In the genomic region with DNA sequence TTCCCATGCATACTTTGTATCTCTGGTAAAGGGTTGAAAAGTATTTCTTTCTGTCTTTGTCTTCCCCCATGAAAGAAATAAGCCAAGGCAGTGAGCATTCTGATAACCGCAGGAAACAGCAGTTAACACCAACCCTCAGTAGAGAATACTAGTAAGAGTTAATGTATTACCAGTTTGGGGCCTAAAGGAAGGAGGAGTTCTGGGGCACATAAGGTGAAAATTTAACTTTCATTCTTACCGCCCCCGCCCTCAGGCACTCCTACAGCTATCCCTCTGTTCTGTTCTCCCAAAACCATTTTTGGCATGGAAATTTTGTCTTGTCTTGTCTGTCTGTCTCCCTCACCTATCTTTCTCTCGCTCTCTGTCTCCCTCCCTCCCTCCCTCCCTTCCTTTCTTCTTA, we compare ENCODE assay signal across 23 mouse cellular contexts. TPM values are rescaled to one million over a fixed set of nuclear protein-coding genes. Genes with fewer than 3 reads are reported as not detected.
DNase-seq lines count a peak whose midpoint lies in the region; ATAC-seq and TF ChIP-seq lines count a peak whose summit lies in the region.
"Had no signal": no experiment of that assay in that cellular context is flagged by ENCODE, and none has a peak within 500 bp of the region (broad histone marks: within the 10 kb centered on the region; RNA-seq: fewer than 3 reads in every experiment).

No protein-coding gene starts in this region.

- H3K9ac ChIP-seq in intestine, embryonic 15.5 days, result no peak overlapping the region
- H3K9ac ChIP-seq in intestine, postnatal 0 days (ENCODE audit: low read depth, low read length), result no peak overlapping the region
- no peak overlapping the region for H3K9ac ChIP-seq in kidney, embryonic 16.5 days (replicated peaks; ENCODE audit: low read length)
- no peak overlapping the region for H3K9ac ChIP-seq in intestine, embryonic 16.5 days (ENCODE audit: low read depth, low read length)
- H3K9ac ChIP-seq: embryonic facial prominence, embryonic 15.5 days; hindbrain, embryonic 13.5 days had no signal

- DNase-seq in kidney, adult 18-20 months, result no peak
- DNase-seq in layer of hippocampus, postnatal 36 days, result no peak
- no peak for DNase-seq in heart, adult 18-20 months
- DNase-seq: adrenal gland, adult 8-10 months; adrenal gland, postnatal 36 days; cerebellum, adult 11 months; cerebellum, adult 8-10 months; cerebellum, postnatal 14 days; embryo, embryonic 11 days; gastrocnemius, postnatal 25 days; heart, postnatal 10 days had no signal

- H3K4me2 ChIP-seq in intestine, embryonic 15.5 days (replicated peaks), result no peak overlapping the region
- H3K4me2 ChIP-seq in intestine, postnatal 0 days (replicated peaks; ENCODE audit: low read depth), result no peak overlapping the region
- no peak overlapping the region for H3K4me2 ChIP-seq in kidney, embryonic 16.5 days (replicated peaks; ENCODE audit: low read depth, low read length)
- no peak overlapping the region for H3K4me2 ChIP-seq in intestine, embryonic 16.5 days (ENCODE audit: low read depth, low read length)
- H3K4me2 ChIP-seq: embryonic facial prominence, embryonic 15.5 days; hindbrain, embryonic 13.5 days had no signal

- H3K4me1 ChIP-seq in intestine, embryonic 15.5 days (replicated peaks), result no peaks in the 10 kb centered on the region
- H3K4me1 ChIP-seq in intestine, postnatal 0 days (replicated peaks; ENCODE audit: control insufficient read depth, insufficient read depth, low read length), result no peaks in the 10 kb centered on the region
- no peaks in the 10 kb centered on the region for H3K4me1 ChIP-seq in kidney, embryonic 16.5 days (ENCODE audit: insufficient read depth, low read length)
- H3K4me1 ChIP-seq in intestine, embryonic 16.5 days (ENCODE audit: control insufficient read depth, insufficient read depth, low read length), result 0 out of 2 replicates have a peak, but pooled peaks cover 3% of the 10 kb centered on the region
- H3K4me1 ChIP-seq: embryonic facial prominence, embryonic 15.5 days; forebrain, embryonic 10.5 days; heart, embryonic 10.5 days; hindbrain, embryonic 13.5 days had no signal

- no peaks in the 10 kb centered on the region for H3K9me3 ChIP-seq in intestine, embryonic 15.5 days
- no peaks in the 10 kb centered on the region for H3K9me3 ChIP-seq in intestine, postnatal 0 days (ENCODE audit: control insufficient read depth)
- no peaks in the 10 kb centered on the region for H3K9me3 ChIP-seq in kidney, embryonic 16.5 days (ENCODE audit: low read length)
- H3K9me3 ChIP-seq in intestine, embryonic 16.5 days (ENCODE audit: control insufficient read depth, low read length), result no peaks in the 10 kb centered on the region
- H3K9me3 ChIP-seq: embryonic facial prominence, embryonic 15.5 days; forebrain, embryonic 10.5 days; heart, embryonic 10.5 days; hindbrain, embryonic 13.5 days had no signal

- no peaks in the 10 kb centered on the region for H3K27me3 ChIP-seq in intestine, embryonic 15.5 days (replicated peaks)
- H3K27me3 ChIP-seq in intestine, postnatal 0 days (replicated peaks; ENCODE audit: control insufficient read depth, insufficient read depth, low read length), result no peaks in the 10 kb centered on the region
- H3K27me3 ChIP-seq in kidney, embryonic 16.5 days (ENCODE audit: insufficient read depth, low read length), result no peaks in the 10 kb centered on the region
- H3K27me3 ChIP-seq in intestine, embryonic 16.5 days (replicated peaks; ENCODE audit: control insufficient read depth, insufficient read depth, low read length), result no peaks in the 10 kb centered on the region
- H3K27me3 ChIP-seq: embryonic facial prominence, embryonic 15.5 days; hindbrain, embryonic 13.5 days had no signal

- ATAC-seq in intestine, embryonic 15.5 days, result peak; percentile 49; the same call in 1 of the 2 replicates
- ATAC-seq in intestine, postnatal 0 days, result no peak
- peak; percentile 85 for ATAC-seq in kidney, embryonic 16.5 days (ENCODE audit: low FRiP score, low TSS enrichment)
- peak; percentile 23 for ATAC-seq in CD4-positive, CD25-positive, alpha-beta regulatory T cell, adult 4 months
- ATAC-seq in intestine, embryonic 16.5 days, result peak; percentile 61
- ATAC-seq: forebrain, embryonic 14.5 days; hindbrain, postnatal 0 days had no signal

- H3K27ac ChIP-seq in intestine, embryonic 15.5 days, result no peak overlapping the region
- no peak overlapping the region for H3K27ac ChIP-seq in intestine, postnatal 0 days (ENCODE audit: low read depth, low read length)
- H3K27ac ChIP-seq in kidney, embryonic 16.5 days (ENCODE audit: low read length), result 0 out of 2 replicates have a peak overlapping the region, but pooled peaks have one; percentile 31
- H3K27ac ChIP-seq in intestine, embryonic 16.5 days (ENCODE audit: low read length), result 0 out of 2 replicates have a peak overlapping the region, but pooled peaks have one; percentile 4
- H3K27ac ChIP-seq: embryonic facial prominence, embryonic 15.5 days; forebrain, embryonic 10.5 days; heart, embryonic 10.5 days; hindbrain, embryonic 13.5 days; hindbrain, postnatal 0 days had no signal

- 76% methylated on average over 4 of the region's 4 CpGs for WGBS in intestine, embryonic 15.5 days
- WGBS in intestine, postnatal 0 days, result 64% methylated on average over 4 of the region's 4 CpGs
- WGBS in kidney, embryonic 16.5 days, result 80% methylated on average over 4 of the region's 4 CpGs
- 70% methylated on average over 4 of the region's 4 CpGs for WGBS in intestine, embryonic 16.5 days

- no peak overlapping the region for H3K4me3 ChIP-seq in intestine, embryonic 15.5 days (replicated peaks)
- no peak overlapping the region for H3K4me3 ChIP-seq in intestine, postnatal 0 days (ENCODE audit: low read depth, low read length)
- H3K4me3 ChIP-seq in kidney, embryonic 16.5 days (ENCODE audit: low read length), result no peak overlapping the region
- no peak overlapping the region for H3K4me3 ChIP-seq in intestine, embryonic 16.5 days (ENCODE audit: low read length)
- H3K4me3 ChIP-seq: embryonic facial prominence, embryonic 15.5 days; erythroblast, embryonic 14.5 days; forebrain, embryonic 10.5 days; heart, embryonic 10.5 days; hindbrain, embryonic 13.5 days had no signal

- H3K36me3 ChIP-seq in intestine, embryonic 15.5 days, result peaks cover 19% of the 10 kb centered on the region
- peaks cover 65% of the 10 kb centered on the region for H3K36me3 ChIP-seq in intestine, postnatal 0 days (ENCODE audit: control insufficient read depth, insufficient read depth)
- peaks cover 46% of the 10 kb centered on the region for H3K36me3 ChIP-seq in kidney, embryonic 16.5 days (ENCODE audit: insufficient read depth, low read length)
- H3K36me3 ChIP-seq in intestine, embryonic 16.5 days (ENCODE audit: control insufficient read depth, insufficient read depth, low read length), result peaks cover 15% of the 10 kb centered on the region; the same call in 1 of the 2 replicates

- no peak for TF ChIP-seq CTCF in intestine, postnatal 0 days (IDR thresholded peaks at IDR 0.05; ENCODE audit: low read depth)

RNA-seq across cellular contexts. Expression of a gene that starts 54.1 kb away (rescaled TPM):
- polyA plus RNA-seq in intestine, embryonic 15.5 days (2015; fragmentation: Nextera tagmentation; extraction: Ambion mirVana), result 84.2 and 102 TPM in 2 replicates
- 131 and 137 TPM in 2 replicates for polyA plus RNA-seq in intestine, postnatal 0 days (2015; fragmentation: Nextera tagmentation; extraction: Ambion mirVana)
- polyA plus RNA-seq in kidney, embryonic 16.5 days (2015; fragmentation: Nextera tagmentation; extraction: Ambion mirVana), result 68.5 and 72.8 TPM in 2 replicates
- polyA plus RNA-seq in CD4-positive, CD25-positive, alpha-beta regulatory T cell, adult 4 months (2017; shearing (Covaris generic)), result 10 to 100 TPM; 28.9 to 38.7 TPM
- polyA plus RNA-seq in intestine, embryonic 16.5 days (2015; fragmentation: Nextera tagmentation; extraction: Ambion mirVana), result 88.2 and 96.6 TPM in 2 replicates
- 10 to 100 TPM; 45.1 to 55.6 TPM for total RNA-seq in layer of hippocampus, postnatal 36 days (2021)
- 100 to 1,000 TPM in 1 of 2 experiments, 10 to 100 TPM in 1; 91.4 to 103 TPM for total RNA-seq in heart, adult 18-20 months (2021)

Comparison
In these comparisons a context has a peak if more than half of its experiments do, and no peak if none do; other contexts are left out.
1. H3K27ac ChIP-seq: peak in kidney, embryonic 16.5 days (single experiment) and intestine, embryonic 16.5 days (single experiment); none in intestine, embryonic 15.5 days (single experiment) and intestine, postnatal 0 days (single experiment).